Mouse (Mus musculus) testis, adult 2 months (tissue): Measurements from ENCODE around the gene Cacna1d.

Experiments used
- CTCF ChIP-seq: fragments of 200-500 bp; IDR thresholded peaks from 2 replicates; pipeline ENCODE4 v1.5.1; 2012; ENCODE audit warnings: low read depth, mild to moderate bottlenecking, inconsistent platforms, low read length, moderate library complexity; ENCODE audit not compliant: control insufficient read depth, insufficient read depth, insufficient replicate concordance
- POLR2A ChIP-seq: fragments of 200-500 bp; IDR thresholded peaks from 2 replicates; pipeline ENCODE4 v1.6.1; 2012; ENCODE audit warnings: low read depth, mild to moderate bottlenecking, inconsistent platforms, low read length, moderate library complexity; ENCODE audit not compliant: control insufficient read depth

- no peak for TF ChIP-seq CTCF
- no peak for TF ChIP-seq POLR2A
Observed at GRCm38 (mm10) chr14:30103946-30104536, 387.2 kb downstream of the Cacna1d start.
